Mouse (Mus musculus) brain, embryonic 14.5 days (tissue): ENCODE measurements around the gene Chat.

Experiments
- CTCF ChIP-seq: fragments of 200-500 bp; IDR thresholded peaks from 2 replicates; pipeline ENCODE4 v1.5.1; 2012; ENCODE audit warnings: inconsistent platforms, mild to moderate bottlenecking, moderate library complexity, borderline replicate concordance; ENCODE audit not compliant: insufficient read depth, insufficient read length; ENCODE audit errors: extremely low read depth
- POLR2A ChIP-seq: fragments of 200-500 bp; IDR thresholded peaks from 2 replicates; pipeline ENCODE4 v1.6.1; 2012; ENCODE audit warnings: mild to moderate bottlenecking, inconsistent platforms, borderline replicate concordance; ENCODE audit not compliant: poor library complexity, insufficient read depth, insufficient read length, severe bottlenecking; ENCODE audit errors: extremely low read depth

DNA sequence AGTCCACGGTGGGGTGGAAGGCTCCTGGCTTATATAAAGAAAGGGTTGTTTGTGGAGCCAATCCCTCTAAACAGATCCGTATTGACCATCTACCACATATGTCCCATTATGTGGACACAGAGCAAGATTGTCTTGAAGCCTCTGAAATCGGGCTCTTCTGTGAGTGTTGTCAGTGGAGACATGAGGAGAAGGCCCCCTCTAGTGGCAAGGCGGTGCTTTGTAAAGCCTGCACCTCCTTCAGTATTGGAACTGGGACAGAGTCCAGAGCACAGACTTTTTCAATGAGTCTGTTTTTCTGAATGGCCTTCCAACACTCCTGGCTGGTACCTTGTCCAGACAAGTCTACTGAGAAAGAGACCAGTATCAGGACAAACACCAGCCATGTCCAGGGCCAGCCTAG lies 7.2 kb upstream of the Chat start:
- TF ChIP-seq POLR2A (no peak), CTCF (peak; percentile 88)
